Mouse (Mus musculus) lung, embryonic 15.5 days (tissue): ENCODE measurements at regions not wholly inside any gene's neighbourhood (a gene's known extent, or its start where the extent isn't known, plus 50 kb on each side); places are given as distances from the start of the nearest gene placed in this dataset.
"Not testable (repeated sequence)": the region's sequence is repeated elsewhere in the genome, so short reads cannot be mapped to it uniquely, and the experiment has no call there.

Source experiments
- ATAC-seq: fragments of 200-750 bp; cut with Nextera tagmentation; 2 replicates; pipeline ENCODE4 v1.8.0; 2017; ENCODE audit warnings: moderate number of reproducible peaks, borderline replicate concordance; ENCODE audit not compliant: low FRiP score, low TSS enrichment; ENCODE audit errors: extremely low read depth
- H3K27ac ChIP-seq: fragments of 300-500 bp; sonication (generic); 2 replicates; pipeline ENCODE4 v1.5.1; 2015; ENCODE audit warnings: moderate library complexity, mild to moderate bottlenecking, inconsistent platforms
- H3K27me3 ChIP-seq: fragments of 300-500 bp; sonication (generic); 2 replicates; pipeline ENCODE4 v1.6.1; 2015; ENCODE audit warnings: inconsistent platforms
- H3K36me3 ChIP-seq: fragments of 300-500 bp; sonication (generic); 2 replicates; pipeline ENCODE4 v1.6.1; 2015; ENCODE audit warnings: inconsistent platforms
- H3K4me1 ChIP-seq: fragments of 300-500 bp; sonication (generic); 2 replicates; pipeline ENCODE4 v1.6.1; 2015; ENCODE audit warnings: inconsistent platforms
- H3K4me2 ChIP-seq: fragments of 300-500 bp; sonication (generic); 2 replicates; pipeline ENCODE4 v1.6.1; 2015; ENCODE audit warnings: inconsistent platforms, mild to moderate bottlenecking, moderate library complexity
- H3K4me3 ChIP-seq: fragments of 300-500 bp; sonication (generic); 2 replicates; pipeline ENCODE4 v1.5.1; 2015; ENCODE audit warnings: mild to moderate bottlenecking, inconsistent platforms
- H3K9ac ChIP-seq: fragments of 300-500 bp; sonication (generic); 2 replicates; pipeline ENCODE4 v1.6.1; 2015; ENCODE audit warnings: inconsistent platforms
- H3K9me3 ChIP-seq: fragments of 300-500 bp; sonication (generic); 2 replicates; pipeline ENCODE4 v1.6.1; 2016; ENCODE audit warnings: inconsistent platforms
- WGBS: fragments of 180-500 bp; shearing (Covaris S2); methylation state at CpG from one replicate; pipeline ENCODE4 v1.1.7; 2015; 5-methylcytosine and 5-hydroxymethylcytosine counted together

GRCm38 (mm10) chr12:23026976-23027375 is 753.1 kb downstream of the Gm10330 start:
- not testable (repeated sequence) for H3K9me3 ChIP-seq, H3K4me2 ChIP-seq, H3K36me3 ChIP-seq, H3K27me3 ChIP-seq, H3K9ac ChIP-seq, H3K4me1 ChIP-seq, ATAC-seq, H3K27ac ChIP-seq, H3K4me3 ChIP-seq
- WGBS = 82% methylated on average over 6 of the region's 6 CpGs

- H3K27me3 ChIP-seq, H3K4me2 ChIP-seq, H3K4me3 ChIP-seq, H3K9me3 ChIP-seq, ATAC-seq, H3K4me1 ChIP-seq, H3K36me3 ChIP-seq, H3K27ac ChIP-seq, H3K9ac ChIP-seq: not testable (repeated sequence)
- 79% methylated on average over 6 of the region's 8 CpGs for whole genome bisulfite sequencing
Measured at GRCm38 (mm10) chr12:23023556-23023955, 756.5 kb downstream of the Gm10330 start.

GRCm38 (mm10) chr12:23010199-23010598 is 769.9 kb downstream of the Gm10330 start:
- H3K9me3 ChIP-seq, H3K4me1 ChIP-seq, H3K27me3 ChIP-seq, H3K36me3 ChIP-seq, H3K27ac ChIP-seq: not testable (repeated sequence)
- Histone ChIP-seq H3K4me2 (peak overlapping the region; percentile 49), H3K4me3 (peak overlapping the region; percentile 47), H3K9ac (peak overlapping the region; percentile 44)
- 2% methylated on average over 17 of the region's 37 CpGs for WGBS
- 0 out of 2 replicates have a peak, but pooled peaks have one; percentile 52 for ATAC-seq

GRCm38 (mm10) chr12:23009662-23010061 is 770.4 kb downstream of the Gm10330 start:
- Histone ChIP-seq H3K9ac (peak overlapping the region; percentile 44), H3K4me2 (peak overlapping the region; percentile 49), H3K4me3 (peak overlapping the region; percentile 47)
- not testable (repeated sequence) for ATAC-seq, H3K27me3 ChIP-seq, H3K36me3 ChIP-seq, H3K4me1 ChIP-seq, H3K9me3 ChIP-seq, H3K27ac ChIP-seq
- WGBS = under 1% methylated on average over 27 of the region's 48 CpGs
